Mouse (Mus musculus) 3134 (cell line): ENCODE measurements around the gene Vegfb.

Experiments used
- DNase-seq: peaks from one replicate; pipeline ENCODE4 v3.0.0-alpha.2; 2011; ENCODE audit warnings: low spot score; ENCODE audit not compliant: insufficient read length; ENCODE audit errors: extremely low read depth

Vegfb gene

GRCm38 (mm10) chr19:6973581-6974190, 13.8 kb downstream of the Vegfb start:
- DNase-seq: no peak

- DNase-seq: no peak
Measured at GRCm38 (mm10) chr19:6972247-6972917, 15.1 kb downstream of the Vegfb start.

GRCm38 (mm10) chr19:6971644-6972043, 15.8 kb downstream of the Vegfb start:
- peak; percentile 43 for DNase-seq

- no peak for DNase-seq
Measured at GRCm38 (mm10) chr19:6970460-6971085, 16.9 kb downstream of the Vegfb start.

- DNase-seq: peak; percentile 77
Measured at GRCm38 (mm10) chr19:6969665-6970381, 17.6 kb downstream of the Vegfb start.

GRCm38 (mm10) chr19:6969291-6969664, 18.2 kb downstream of the Vegfb start:
- no peak for DNase-seq

GRCm38 (mm10) chr19:6968491-6969271, 18.8 kb downstream of the Vegfb start:
- peak; percentile 43 for DNase-seq

- DNase-seq: no peak
Measured at GRCm38 (mm10) chr19:6956461-6956860, 31.0 kb downstream of the Vegfb start.

GRCm38 (mm10) chr19:6955424-6955823, 32.0 kb downstream of the Vegfb start:
- DNase-seq: no peak

GRCm38 (mm10) chr19:6954046-6954445, 33.4 kb downstream of the Vegfb start:
- DNase-seq: peak; percentile 42

GRCm38 (mm10) chr19:6952712-6953037, 34.8 kb downstream of the Vegfb start:
- no peak for DNase-seq

- DNase-seq: peak; percentile 82
Measured at GRCm38 (mm10) chr19:6951994-6952711, 35.3 kb downstream of the Vegfb start.

GRCm38 (mm10) chr19:6951381-6951968, 36.0 kb downstream of the Vegfb start:
- peak; percentile 88 for DNase-seq

- peak; percentile 74 for DNase-seq
Measured at GRCm38 (mm10) chr19:6950613-6951153, 36.8 kb downstream of the Vegfb start.

- no peak for DNase-seq
Measured at GRCm38 (mm10) chr19:6949951-6950350, 37.5 kb downstream of the Vegfb start.

- no peak for DNase-seq
Measured at GRCm38 (mm10) chr19:6949532-6949931, 37.9 kb downstream of the Vegfb start.

GRCm38 (mm10) chr19:6948186-6948585, 39.3 kb downstream of the Vegfb start:
- DNase-seq: no peak

- DNase-seq: no peak
Measured at GRCm38 (mm10) chr19:6947742-6948141, 39.7 kb downstream of the Vegfb start.

- no peak for DNase-seq
Measured at GRCm38 (mm10) chr19:6943709-6944108, 43.7 kb downstream of the Vegfb start.
